Mouse (Mus musculus): Measurements from ENCODE around the gene Ncoa1.
"Not testable (repeated sequence)": the region's sequence is repeated elsewhere in the genome, so short reads cannot be mapped to it uniquely, and the experiment has no call there.

DNA sequence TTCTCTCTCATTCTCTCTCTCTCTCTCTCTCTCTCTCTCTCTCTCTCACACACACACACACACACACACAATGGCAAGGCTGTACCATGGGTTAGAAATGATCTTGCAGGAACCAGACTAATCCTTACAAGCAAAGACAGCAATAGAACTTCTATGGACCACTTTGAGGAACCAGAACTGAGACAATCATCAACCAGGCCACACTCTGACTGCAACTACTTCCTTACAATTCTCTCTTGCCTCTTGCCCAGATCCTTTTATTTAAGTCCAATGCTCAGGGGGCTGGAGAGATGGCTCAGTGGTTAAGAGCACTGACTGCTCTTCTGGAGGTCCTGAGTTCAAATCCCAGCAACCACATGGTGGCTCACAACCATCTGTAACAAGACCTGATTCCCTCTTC lies 26.5 kb downstream of the Ncoa1 start:
- not testable (repeated sequence) for TF ChIP-seq POLR2A (IDR thresholded peaks at IDR 0.05; ENCODE audit: borderline replicate concordance, low read depth, low read length); CTCF (IDR thresholded peaks at IDR 0.05; ENCODE audit: low read depth, low read length)
